Mouse (Mus musculus) mesoderm, embryonic 11.5 days (tissue): ENCODE results near the gene Inpp4a.

Experiments used
- DNase-seq: peaks from one replicate; pipeline ENCODE4 v3.0.0-alpha.2; 2012; ENCODE audit warnings: low read depth, low spot score

The Inpp4a gene

DNA sequence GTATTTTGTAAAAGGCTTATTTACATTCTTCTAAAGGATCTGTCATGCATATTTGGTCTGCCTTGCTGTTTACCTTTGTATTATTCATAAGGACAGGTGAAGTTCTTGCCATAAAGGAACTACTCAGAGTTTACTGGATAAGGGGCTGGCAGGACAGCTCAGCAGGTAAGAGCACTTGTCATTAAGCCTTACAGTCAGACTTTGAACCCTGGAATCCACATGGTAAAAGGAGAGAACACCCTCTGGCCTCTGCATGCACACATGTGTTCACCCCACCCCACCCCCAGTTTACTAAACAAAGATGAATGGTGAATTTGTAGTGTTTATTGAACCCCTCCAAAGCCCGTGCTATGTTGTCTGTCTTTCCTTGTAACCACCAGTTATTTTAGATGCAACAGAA is 115.7 kb downstream of the Inpp4a start:
- no peak for DNase-seq

DNA sequence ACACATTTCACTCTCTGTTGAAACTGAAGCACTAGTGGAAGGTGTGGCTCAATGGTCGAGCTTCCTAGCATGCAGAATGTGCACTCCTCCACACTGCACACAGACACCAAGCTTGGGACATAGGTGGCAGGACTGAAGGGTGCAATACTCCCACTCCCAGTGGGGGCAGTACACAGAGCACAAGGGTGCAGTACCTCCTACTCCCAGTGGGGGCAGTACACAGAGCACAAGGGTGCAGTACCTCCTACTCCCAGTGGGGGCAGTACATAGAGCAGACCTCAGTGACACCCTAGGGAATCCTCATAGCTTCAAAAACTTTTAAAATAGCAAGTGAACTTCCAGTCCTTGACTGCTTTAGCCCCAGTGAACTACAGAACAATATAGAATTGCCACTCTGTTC is 119.8 kb downstream of the Inpp4a start:
- peak; percentile 46 for DNase-seq

DNA sequence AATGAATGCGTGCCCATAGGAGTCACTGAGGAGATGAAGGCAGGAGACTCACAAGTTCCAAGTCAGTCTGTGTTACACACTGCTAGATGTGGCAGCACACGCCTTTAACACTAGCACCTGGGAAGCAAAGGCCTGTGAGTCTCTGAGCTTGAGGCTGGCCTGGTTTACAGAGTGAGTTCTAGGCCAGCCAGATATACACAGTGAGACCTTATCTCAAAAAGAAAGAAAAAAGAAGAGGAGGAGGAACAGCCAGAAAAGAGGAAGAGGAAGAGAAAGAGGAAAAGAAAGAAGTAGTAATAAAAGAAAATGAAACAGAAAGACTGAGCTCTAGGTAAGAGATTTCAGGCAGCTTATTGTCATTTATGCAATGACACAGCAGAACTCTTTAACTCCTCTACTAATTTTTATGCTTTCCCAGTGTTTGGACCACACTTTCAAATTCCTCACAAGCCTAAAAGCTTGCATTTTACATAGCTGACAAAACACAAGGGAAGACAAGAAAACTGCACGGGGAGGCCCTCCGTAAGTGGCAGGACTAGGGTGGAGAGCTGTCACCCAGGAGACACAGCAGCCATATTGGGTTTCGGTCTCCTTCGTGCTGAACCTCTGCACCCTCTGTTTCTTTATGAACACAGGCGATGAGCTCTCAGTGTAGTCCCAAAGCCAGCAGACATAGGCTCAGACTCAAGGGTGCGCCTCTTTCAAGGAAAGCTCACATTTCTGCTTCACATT is 127.6 kb downstream of the Inpp4a start:
- no peak for DNase-seq

DNA sequence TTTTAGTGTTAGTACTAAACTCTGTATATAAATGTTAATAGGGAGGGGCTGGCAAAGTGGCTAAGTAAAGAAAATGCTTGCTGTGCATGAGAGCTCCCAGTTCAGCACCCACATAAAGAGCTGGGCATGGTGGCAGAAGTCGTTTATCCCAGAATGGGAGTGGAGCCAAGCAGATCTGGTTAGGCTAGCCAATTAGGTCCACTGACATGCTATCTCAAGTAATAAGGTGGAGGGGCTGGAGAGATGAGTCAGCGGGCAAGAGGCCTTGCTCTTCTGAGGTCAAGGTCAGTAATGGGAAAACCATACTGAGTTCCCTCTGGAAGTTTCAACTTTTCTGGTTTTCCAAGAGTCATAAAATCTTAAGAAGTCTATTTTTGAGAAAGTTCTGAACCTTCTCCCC is 129.2 kb downstream of the Inpp4a start:
- no peak for DNase-seq

DNA sequence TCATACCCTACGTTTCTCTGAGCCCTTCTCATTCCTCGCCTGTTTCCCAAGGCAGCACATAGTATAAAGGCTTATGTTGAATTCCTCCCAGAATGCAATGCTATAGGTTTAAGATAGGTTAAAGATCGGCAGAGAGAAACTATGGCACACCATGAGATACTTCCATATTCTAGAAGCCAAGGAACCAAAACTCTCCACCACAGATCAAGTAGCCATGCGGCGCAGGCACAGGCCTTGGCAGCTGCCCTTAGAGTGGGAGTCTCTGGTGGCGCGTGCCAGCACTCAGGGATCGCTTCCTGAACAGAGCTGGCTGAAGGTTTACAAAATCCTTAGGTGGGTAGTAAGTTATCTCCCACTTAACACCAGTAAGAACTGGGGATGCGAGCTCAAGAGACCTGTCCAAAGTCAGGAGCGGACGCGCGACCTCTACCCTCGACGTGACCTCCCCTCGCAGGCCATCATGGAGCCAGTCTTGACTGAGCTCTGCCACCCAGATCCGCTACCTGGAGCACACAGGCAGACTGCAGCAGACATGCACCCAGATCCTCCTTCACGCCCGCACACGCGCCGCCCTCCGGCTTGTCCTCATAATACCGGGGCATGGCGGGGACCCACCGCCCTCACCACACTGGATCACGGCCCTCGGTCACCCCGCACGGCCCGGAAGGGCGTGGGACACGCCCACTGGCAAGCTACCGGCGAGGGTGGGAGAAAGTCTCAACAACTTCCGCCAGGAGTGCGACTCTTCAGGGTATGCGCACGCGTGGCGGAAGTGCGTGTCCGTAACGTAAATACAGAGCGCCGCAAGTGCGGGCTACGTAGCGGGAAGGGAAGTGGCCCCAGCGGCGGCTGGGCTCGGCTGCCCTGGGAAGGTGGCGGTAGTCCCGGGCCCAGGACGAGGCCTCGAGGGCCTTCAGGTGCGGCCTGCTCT is 130.0 kb downstream of the Inpp4a start, which contains the start of the genes Coa5 and Unc50:
TSS of gene Coa5 (minus strand) at position 738 of the 931 bp plus-strand sequence.
TSS of gene Unc50 (plus strand) at position 774 of the 931 bp plus-strand sequence.
- peak; percentile 96 for DNase-seq

DNA sequence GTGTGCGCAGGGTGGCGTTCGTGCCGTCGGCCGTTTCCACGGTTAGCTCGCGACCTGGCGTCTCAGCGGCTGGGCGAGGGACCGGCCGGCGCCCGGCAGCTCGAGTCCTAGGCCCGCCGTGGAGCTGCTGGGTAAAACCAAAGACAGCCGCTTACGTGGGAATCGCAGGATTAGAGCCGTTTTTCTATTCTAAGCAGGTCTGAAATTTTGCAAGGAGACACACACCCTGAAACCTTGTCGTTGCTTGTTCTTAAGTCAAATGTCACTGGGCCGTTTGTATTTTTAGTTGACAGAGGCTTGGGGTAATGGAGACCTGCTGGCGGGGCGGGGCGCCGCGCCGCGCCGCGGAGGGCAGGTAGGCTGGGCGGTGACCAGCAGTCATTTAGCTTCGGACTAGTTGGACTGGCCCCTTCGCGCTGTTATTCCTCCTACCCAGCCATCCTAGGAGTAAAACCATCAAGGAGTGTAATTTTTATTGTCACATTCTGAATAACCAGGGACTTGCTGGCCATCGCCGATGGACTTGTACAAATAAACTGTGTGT is 130.7 kb downstream of the Inpp4a start:
- DNase-seq: no peak

DNA sequence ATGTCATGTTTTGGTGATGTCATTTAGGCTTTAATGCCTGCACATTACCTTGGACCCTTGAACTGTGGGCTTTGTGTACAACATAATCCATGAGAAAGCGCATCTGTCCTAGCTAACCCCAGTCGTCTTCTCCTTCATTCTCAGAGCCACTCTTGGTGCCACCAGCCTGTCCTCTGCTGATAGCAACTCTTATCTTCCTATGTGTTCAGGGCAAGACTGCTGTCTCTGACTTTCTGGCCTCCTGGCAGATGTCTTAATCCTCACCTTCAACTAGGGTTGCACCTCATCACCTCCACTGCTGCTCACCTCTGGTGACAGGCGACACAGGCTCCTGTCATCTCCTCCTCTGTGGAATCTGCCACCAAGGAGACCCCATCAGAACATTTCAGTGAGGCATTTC is 136.8 kb downstream of the Inpp4a start:
- DNase-seq: no peak

DNA sequence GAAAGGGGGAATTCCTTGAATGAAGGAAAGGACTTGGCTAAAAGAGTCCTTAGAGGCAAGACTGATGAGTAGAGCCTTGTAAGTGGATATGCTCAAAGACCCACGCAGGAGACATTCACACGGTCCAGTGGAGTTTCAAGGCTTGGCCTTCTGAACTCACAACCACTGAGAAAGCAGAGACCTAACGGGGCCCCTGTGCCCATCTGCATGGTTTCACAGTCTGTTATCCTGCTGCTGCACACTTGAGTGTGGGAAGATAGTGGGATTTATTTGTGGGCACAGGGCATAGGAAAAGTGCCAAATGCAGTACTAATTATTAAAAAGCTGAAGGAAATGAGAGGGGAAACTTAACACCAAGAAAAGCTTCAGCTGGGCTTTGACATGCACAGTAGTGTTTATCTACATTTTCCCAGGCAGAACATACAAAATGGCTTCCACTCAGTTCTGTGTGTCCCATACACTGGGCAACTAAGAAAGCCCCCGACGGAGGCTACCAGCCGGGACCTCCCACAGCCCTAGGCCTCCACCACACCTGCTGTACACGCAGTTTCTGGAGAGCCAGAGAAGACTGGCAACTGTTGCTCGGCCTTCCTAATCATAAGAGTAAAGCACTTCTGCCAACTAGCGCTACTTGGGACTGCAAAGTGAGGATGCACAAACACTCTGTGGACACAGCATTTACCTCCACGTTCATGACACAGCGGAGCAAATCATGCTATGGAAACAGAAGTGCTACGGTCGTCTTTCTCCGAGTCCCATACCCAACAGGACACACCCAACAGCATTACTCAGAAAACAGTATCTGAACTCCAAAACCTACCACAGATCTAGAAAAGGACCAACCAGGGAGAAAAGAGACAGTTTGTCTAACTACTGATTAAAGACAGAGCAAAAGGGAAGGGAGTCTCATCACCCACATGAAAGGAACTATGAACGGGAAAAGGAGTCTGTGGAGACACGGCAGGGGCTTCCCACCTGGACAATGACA is 143.5 kb downstream of the Inpp4a start:
- DNase-seq: no peak

DNA sequence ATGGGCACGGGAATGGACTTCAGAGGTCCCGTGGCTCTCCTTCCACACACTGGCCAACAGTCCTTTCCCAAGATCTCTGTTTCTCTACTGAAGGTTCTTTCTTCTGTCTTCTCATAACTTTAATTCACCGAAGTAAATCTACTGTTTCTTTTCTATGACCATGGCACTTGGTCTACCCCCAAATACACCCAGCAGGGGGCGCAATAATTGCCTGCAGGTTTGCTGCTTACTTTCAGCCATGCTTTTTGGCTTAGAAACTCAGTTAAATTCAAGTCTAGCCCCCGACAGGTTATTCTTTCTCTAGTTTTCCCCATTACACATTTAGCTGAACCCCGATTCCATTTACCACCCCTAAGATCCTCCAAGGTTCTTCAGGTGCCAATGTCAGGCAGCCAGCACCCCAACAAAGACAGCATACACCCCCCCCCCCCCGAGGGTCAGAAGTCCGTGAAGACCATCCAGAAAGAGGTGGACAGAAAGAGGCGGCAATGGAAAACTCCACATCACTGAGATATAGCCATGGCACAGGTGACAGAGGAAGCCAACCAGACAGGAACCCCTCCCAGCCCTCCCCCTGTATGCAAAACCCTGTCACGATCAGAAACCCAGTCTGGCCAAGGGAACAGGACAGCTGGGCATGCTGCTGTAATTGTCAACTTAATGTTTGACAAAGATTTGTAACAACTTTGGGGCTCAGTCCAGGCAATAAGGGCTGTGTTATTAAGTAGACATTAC is 148.9 kb downstream of the Inpp4a start:
- DNase-seq: peak; percentile 36

DNA sequence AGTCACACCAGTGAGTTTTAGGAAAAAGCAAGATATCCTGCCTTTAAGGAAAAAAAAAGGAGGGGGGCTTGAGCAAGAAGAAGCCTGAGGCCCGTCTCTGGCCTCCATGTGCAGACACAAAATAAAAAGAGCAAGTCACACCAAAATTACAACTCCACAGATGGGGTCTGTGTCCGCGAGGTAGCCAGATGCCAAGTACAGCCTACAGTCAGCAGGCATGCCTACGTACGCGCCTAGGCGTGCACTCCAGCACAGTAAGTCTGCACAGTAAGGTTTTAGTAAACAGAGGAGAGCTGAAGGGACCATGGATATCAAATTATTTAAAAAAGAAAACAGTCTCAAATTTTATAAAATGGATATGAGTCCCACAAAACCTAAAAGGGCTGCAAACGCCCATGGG is 151.6 kb downstream of the Inpp4a start:
- no peak for DNase-seq

DNA sequence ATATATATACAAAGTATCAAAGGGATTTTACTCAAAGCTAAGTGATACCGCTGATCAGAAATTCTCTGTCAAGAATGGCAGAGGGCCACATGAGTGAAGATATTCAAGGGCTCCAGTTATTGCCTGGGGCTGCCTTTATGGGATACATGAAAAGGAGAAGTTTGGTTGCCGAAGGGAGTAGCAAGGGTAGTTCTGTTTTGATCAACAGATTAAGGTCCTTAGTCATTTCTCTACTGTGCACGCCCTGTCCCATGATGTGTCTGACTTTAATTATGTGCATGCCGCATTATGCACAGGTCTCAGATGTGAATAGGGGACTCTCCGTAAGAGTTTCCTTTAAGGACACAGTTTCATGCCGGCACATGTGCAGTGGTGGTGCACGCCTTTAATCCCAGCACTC is 157.9 kb downstream of the Inpp4a start:
- DNase-seq: no peak
